In the genomic region with DNA sequence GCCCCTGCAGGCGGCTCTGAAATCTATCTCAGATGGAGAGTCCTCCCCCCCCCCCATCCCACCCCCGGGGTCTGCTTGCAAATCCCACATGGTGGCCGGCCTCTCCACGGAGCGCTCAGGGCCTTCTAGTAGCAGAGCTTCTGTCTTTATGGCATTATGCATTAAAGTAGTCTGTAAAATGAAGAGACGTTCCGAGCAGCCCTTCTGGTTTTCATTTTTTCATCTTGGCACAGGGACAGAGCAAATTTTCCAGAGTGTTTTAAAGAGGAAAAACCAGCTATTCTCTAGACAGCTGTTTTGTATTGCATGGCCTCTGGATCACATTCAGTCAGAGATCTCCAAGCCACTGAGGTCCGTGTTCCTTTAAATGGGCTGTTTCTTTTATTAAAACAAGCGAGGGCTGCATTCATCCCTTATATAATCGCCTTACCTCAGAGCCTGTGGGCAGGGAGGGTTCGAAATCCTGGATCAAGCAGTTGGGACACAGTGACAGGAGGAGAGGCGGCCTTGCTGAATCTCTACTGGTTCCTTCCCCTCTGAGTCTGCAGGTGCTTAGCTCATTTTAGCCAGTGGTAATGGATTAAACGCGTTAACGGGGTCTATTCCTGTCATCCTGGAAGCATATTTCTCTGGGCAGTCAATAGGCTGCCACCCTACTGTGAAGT, we compare ENCODE assay signal across 11 mouse cellular contexts.
DNase-seq lines count a peak whose midpoint lies in the region; ATAC-seq and TF ChIP-seq lines count a peak whose summit lies in the region.
"Had no signal": no experiment of that assay in that cellular context is flagged by ENCODE, and none has a peak within 500 bp of the region (broad histone marks: within the 10 kb centered on the region; RNA-seq: fewer than 3 reads in every experiment).

No protein-coding gene starts in this region.

- intact Hi-C loops in heart, postnatal 14 days (cut with DNase I): no loop called here

- H3K4me3 ChIP-seq in embryonic facial prominence, embryonic 10.5 days: no peak overlapping the region
- no peak overlapping the region for H3K4me3 ChIP-seq in lung, postnatal 0 days (ENCODE audit: low read depth, low read length)
- no peak overlapping the region for H3K4me3 ChIP-seq in hindbrain, embryonic 11.5 days (ENCODE audit: low read depth, low read length)
- H3K4me3 ChIP-seq in forebrain, embryonic 12.5 days (replicated peaks): no peak overlapping the region
- H3K4me3 ChIP-seq: liver, embryonic 12.5 days had no signal

- TF ChIP-seq EP300 in lung, postnatal 0 days (IDR thresholded peaks at IDR 0.05): no peak

- no peaks in the 10 kb centered on the region for H3K36me3 ChIP-seq in embryonic facial prominence, embryonic 10.5 days (replicated peaks)
- H3K36me3 ChIP-seq in lung, postnatal 0 days (ENCODE audit: insufficient read depth, low read length): no peaks in the 10 kb centered on the region
- no peaks in the 10 kb centered on the region for H3K36me3 ChIP-seq in hindbrain, embryonic 11.5 days (ENCODE audit: control insufficient read depth, insufficient read depth, low read length)
- H3K36me3 ChIP-seq in forebrain, embryonic 12.5 days (replicated peaks): no peaks in the 10 kb centered on the region
- H3K36me3 ChIP-seq: liver, embryonic 12.5 days had no signal

- 0 out of 2 replicates have a peak overlapping the region, but pooled peaks have one; percentile 35 for H3K27ac ChIP-seq in embryonic facial prominence, embryonic 10.5 days (replicated peaks)
- no peak overlapping the region for H3K27ac ChIP-seq in lung, postnatal 0 days (ENCODE audit: low read length)
- H3K27ac ChIP-seq in hindbrain, embryonic 11.5 days (ENCODE audit: low read depth, low read length): no peak overlapping the region
- H3K27ac ChIP-seq in forebrain, embryonic 12.5 days: no peak overlapping the region; the same call in 1 of the 2 replicates
- H3K27ac ChIP-seq: liver, embryonic 12.5 days had no signal

- peak; percentile 44 to 49 for DNase-seq in heart, adult 18-20 months
- DNase-seq in heart, postnatal 14 days: no peak
- peak; percentile 81 for DNase-seq in brain, adult 2 months (ENCODE audit: low read depth, low spot score)
- peak; percentile 39 for DNase-seq in embryonic facial prominence, embryonic 10.5 days (ENCODE audit: low spot score)
- peak; percentile 37 for DNase-seq in lung, postnatal 0 days (ENCODE audit: low spot score)
- no peak for DNase-seq in thymus, postnatal 4 days
- DNase-seq in hindbrain, embryonic 11.5 days (ENCODE audit: low spot score): no peak

- no peak for ATAC-seq in lung, postnatal 0 days
- ATAC-seq in hindbrain, embryonic 11.5 days (ENCODE audit: low FRiP score): no peak
- ATAC-seq in forebrain, embryonic 12.5 days (ENCODE audit: low FRiP score): no peak
- ATAC-seq: forebrain, embryonic 14.5 days; liver, embryonic 12.5 days; midbrain, embryonic 16.5 days had no signal

- H3K4me1 ChIP-seq in embryonic facial prominence, embryonic 10.5 days: peaks cover 13% of the 10 kb centered on the region; the same call in 1 of the 2 replicates
- no peaks in the 10 kb centered on the region for H3K4me1 ChIP-seq in lung, postnatal 0 days (ENCODE audit: insufficient read depth, low read depth, low read length)
- no peaks in the 10 kb centered on the region for H3K4me1 ChIP-seq in hindbrain, embryonic 11.5 days (replicated peaks; ENCODE audit: control insufficient read depth, insufficient read depth, low read length)
- H3K4me1 ChIP-seq in forebrain, embryonic 12.5 days: no peaks in the 10 kb centered on the region

- 64% methylated on average over 15 of the region's 15 CpGs for WGBS in embryonic facial prominence, embryonic 10.5 days
- WGBS in lung, postnatal 0 days: 62% methylated on average over 15 of the region's 15 CpGs
- 74% methylated on average over 15 of the region's 15 CpGs for WGBS in hindbrain, embryonic 11.5 days
- 53% methylated on average over 15 of the region's 15 CpGs for WGBS in forebrain, embryonic 12.5 days

- H3K27me3 ChIP-seq in embryonic facial prominence, embryonic 10.5 days (replicated peaks; ENCODE audit: low read depth, poor library complexity, severe bottlenecking): no peaks in the 10 kb centered on the region
- H3K27me3 ChIP-seq in lung, postnatal 0 days (replicated peaks; ENCODE audit: insufficient read depth, low read length): no peaks in the 10 kb centered on the region
- no peaks in the 10 kb centered on the region for H3K27me3 ChIP-seq in hindbrain, embryonic 11.5 days (ENCODE audit: control insufficient read depth, insufficient read depth, low read length)
- no peaks in the 10 kb centered on the region for H3K27me3 ChIP-seq in forebrain, embryonic 12.5 days

- no peaks in the 10 kb centered on the region for H3K9me3 ChIP-seq in embryonic facial prominence, embryonic 10.5 days
- no peaks in the 10 kb centered on the region for H3K9me3 ChIP-seq in lung, postnatal 0 days (ENCODE audit: low read length)
- no peaks in the 10 kb centered on the region for H3K9me3 ChIP-seq in hindbrain, embryonic 11.5 days (ENCODE audit: control insufficient read depth, low read length)
- H3K9me3 ChIP-seq in forebrain, embryonic 12.5 days: no peaks in the 10 kb centered on the region
- H3K9me3 ChIP-seq: liver, embryonic 12.5 days had no signal

- TF ChIP-seq CTCF in lung, postnatal 0 days (IDR thresholded peaks at IDR 0.05): no peak

- H3K4me2 ChIP-seq in lung, postnatal 0 days (replicated peaks; ENCODE audit: low read depth, low read length): no peak overlapping the region
- H3K4me2 ChIP-seq in hindbrain, embryonic 11.5 days (replicated peaks; ENCODE audit: low read depth, low read length): no peak overlapping the region
- H3K4me2 ChIP-seq in forebrain, embryonic 12.5 days: no peak overlapping the region
- H3K4me2 ChIP-seq: liver, embryonic 12.5 days had no signal

- no peak overlapping the region for H3K9ac ChIP-seq in lung, postnatal 0 days (replicated peaks; ENCODE audit: low read depth)
- no peak overlapping the region for H3K9ac ChIP-seq in hindbrain, embryonic 11.5 days (ENCODE audit: low read depth, low read length)
- H3K9ac ChIP-seq in forebrain, embryonic 12.5 days: no peak overlapping the region
- H3K9ac ChIP-seq: liver, embryonic 12.5 days had no signal

Comparison
In these comparisons a context has a peak if more than half of its experiments do, and no peak if none do; other contexts are left out.
1. DNase-seq: peak in heart, adult 18-20 months (2 of 2), brain, adult 2 months (single experiment), embryonic facial prominence, embryonic 10.5 days (single experiment) and lung, postnatal 0 days (single experiment); none in heart, postnatal 14 days (0 of 2), thymus, postnatal 4 days (single experiment) and hindbrain, embryonic 11.5 days (single experiment).